Mouse (Mus musculus): ENCODE measurements around the gene Ddx59. TPM values are rescaled to one million over a fixed set of nuclear protein-coding genes. Genes with fewer than 3 reads are reported as not detected.

Ddx59 gene
- total RNA-seq, 2 experiments from 2014 or later: 8.4 to 9.7 TPM

DNA sequence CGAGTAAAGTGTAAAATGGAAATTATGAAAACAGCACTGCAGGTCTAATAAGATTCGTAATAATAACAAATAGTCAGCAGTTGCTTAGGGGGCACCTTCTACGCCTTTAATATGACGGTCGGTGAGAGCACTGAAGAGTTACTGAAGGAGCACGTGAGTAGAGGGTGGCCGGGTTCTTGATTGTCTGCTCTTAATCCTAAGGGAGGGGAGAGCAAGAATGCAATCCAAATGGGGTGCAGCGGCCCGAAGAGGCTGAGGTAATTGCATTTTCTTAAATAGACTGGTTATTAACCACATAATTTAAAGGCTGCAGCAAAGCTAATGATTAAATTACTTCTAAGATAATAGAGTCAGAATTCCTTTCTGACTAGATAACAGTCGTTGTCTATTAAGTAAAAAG lies 31.9 kb downstream of the Ddx59 start:
- ATAC-seq (replicated peaks; ENCODE audit: poor library complexity, severe bottlenecking): no peak

DNA sequence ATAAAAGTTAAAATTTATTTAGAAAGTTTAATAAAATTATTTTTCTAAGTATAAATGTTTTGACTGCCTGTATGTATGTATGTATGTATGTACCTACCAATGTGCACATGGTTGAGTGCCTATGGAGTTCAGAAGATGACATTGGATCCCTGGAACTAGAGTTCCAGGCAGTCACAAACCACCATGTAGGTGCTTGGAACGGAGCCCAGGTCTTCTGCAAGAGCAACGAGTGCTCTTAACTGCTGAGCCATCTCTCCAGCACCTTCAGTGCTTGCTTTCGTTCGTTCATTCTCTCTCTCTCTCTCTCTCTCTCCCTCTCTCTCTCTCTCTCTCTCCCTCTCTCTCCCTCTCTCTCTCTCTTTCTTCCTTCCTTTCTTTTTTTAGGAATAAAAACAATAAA lies 32.3 kb downstream of the Ddx59 start:
- ATAC-seq (replicated peaks; ENCODE audit: poor library complexity, severe bottlenecking): no peak

DNA sequence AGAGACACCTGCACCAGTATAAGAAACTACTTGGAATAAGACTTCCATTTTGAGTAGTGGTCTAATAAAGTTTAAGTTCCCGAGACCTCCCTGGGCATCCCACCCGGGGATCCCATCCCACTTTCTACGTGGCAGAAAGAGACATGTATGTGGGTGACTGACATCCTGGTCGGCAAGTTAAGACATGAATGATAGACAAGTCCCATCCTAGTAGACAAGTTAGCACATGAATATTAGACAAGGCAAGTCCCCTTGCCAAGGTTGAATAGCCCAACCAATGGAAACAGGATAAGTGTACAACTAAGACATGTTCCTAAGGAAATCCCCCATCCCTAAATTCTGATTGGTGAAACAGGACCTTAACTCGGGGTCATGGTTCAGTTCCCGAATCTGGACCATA lies 34.5 kb downstream of the Ddx59 start:
- ATAC-seq (replicated peaks; ENCODE audit: poor library complexity, severe bottlenecking): no peak

DNA sequence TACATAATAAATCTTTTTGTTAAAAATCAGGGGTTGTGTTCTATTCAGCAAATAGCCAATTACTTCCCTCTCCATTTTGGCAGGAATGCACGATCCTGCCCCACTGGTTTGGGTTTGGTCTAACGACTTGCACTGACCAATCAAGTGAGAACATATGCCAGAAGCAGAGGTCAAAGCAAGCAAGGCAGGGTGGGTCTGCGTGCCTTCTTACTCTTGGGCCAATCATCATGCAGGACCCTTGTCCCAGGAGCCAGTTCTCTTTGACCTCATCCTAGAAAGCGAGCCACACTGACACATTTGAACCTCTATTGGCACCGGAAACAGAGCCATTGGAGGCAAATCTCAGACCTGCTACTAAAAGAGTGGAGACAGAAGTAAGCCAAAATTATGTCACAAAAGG lies 35.1 kb downstream of the Ddx59 start:
- ATAC-seq (replicated peaks; ENCODE audit: poor library complexity, severe bottlenecking): no peak

DNA sequence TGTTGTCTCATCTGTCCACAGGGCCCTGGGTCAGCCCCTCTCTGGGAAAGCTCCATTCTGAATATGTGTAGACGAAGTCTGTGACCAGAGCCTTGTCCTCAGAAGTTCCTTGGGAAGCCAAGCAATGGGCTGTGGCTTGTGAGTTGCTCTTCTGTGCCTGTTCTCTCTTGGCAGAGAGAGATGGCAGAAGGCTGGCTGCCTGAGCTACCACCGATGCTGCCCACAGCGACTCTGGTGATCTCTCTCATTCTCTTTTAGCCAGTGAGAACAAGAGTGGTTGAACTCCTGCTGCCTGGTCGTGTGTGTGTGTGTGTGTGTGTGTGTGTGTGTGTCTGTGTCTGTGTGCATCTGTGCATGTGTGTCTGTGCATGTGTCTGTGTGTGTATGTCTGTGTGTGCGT lies 37.4 kb downstream of the Ddx59 start:
- ATAC-seq (replicated peaks; ENCODE audit: poor library complexity, severe bottlenecking): no peak

DNA sequence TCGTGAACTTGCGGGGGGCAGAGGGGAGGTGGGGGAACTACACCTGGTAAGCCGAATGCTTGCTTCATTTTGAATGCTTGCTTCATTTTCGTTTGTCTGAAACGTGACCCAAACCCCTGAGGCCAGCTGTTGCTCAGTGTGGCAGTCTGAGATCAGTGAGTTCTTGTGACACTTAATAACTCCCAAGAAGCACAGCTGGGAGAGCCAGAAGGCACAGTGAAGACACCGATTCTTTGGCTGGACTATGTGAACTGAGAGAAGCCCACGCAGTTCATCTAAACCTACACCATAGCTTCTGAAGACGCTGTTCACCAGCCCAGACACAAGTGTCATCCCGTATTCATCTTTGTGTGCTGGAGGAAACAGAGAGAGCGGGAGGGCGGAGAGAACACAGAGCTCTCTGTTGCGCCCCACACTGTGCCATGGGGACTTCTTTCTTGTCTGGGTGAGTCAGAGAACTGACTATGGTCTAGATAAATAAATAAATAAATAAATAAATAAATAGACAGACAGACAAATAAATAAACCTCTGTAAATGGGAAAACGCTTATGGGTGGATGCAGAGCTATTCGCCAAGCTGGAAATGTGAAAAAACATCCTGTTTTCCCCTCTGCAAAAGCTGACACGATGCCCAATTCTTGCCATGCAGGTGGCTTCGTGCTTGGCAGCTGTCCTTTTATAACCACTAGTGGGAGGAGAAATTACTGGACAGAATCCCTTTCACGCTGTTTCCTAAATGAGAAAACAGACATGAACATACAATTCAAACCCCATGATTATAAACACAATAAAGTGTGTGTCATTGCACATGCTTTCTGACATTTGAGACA lies 40.9 kb downstream of the Ddx59 start:
- ATAC-seq (replicated peaks; ENCODE audit: poor library complexity, severe bottlenecking): no peak

DNA sequence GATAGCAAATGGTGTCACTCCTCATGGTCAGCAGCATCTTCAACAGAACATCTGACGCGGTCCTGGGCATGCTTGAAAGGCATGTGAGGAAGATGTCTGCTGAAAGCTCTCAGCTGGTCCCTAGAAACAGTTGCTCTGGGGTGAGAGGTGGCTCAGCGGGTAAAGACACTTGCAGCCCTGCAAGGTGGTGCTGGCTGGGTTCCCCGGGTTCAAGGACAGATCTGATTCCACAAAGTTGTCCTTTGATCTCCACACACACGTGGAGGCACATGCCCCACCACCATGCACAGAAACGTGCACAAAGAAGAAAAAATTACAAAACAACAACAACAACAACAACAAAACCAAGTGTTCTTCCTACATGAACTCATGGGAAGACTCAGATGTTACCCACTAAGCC lies 41.7 kb downstream of the Ddx59 start:
- no peak for ATAC-seq (replicated peaks; ENCODE audit: poor library complexity, severe bottlenecking)

DNA sequence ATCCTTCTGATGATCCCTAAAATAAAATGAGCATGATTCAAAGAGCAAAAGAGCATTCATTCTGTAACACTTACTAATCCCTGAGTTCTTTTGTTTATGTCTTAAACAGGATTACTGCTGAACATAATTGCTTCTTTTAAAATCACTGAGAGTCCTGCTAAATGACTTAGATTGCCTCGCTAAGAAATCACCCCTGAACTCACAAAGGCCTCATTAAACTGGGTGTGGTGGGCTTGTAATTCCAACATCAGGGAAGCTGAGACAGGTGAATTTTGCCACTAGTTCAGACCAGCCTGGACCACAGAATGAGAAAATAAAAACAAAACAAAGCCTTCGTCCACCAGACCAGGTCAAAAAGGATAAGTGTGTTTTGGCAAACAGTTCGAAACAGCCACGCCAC lies 42.3 kb downstream of the Ddx59 start:
- ATAC-seq (replicated peaks; ENCODE audit: poor library complexity, severe bottlenecking): no peak

DNA sequence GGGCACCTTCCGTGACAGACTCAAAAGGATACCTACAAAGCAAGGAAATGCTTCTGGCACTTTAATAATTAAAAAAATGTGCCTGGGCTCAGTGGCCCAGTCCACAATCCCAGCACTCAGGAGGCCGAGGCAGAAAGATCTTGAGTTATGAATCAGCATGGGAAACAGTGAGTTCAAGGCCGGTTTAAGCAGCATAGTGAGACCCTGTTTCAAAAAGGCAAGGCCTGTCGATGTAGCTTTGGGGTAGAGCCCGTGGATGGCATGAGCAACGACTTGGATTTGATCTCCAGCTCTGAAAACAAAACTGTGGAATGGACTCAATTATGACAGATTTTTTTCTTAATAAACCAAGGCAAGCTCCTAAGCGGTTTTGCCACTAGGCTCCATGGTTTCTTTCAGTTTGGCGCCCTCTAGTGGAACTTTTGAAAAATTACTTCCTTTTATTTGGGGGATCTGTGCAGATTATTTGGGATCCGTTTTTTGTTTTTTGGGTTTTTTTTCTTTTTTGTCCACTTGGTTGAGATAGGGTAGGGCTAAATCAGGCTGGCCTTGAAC lies 43.7 kb downstream of the Ddx59 start:
- peak; percentile 55 for ATAC-seq (replicated peaks; ENCODE audit: poor library complexity, severe bottlenecking)

DNA sequence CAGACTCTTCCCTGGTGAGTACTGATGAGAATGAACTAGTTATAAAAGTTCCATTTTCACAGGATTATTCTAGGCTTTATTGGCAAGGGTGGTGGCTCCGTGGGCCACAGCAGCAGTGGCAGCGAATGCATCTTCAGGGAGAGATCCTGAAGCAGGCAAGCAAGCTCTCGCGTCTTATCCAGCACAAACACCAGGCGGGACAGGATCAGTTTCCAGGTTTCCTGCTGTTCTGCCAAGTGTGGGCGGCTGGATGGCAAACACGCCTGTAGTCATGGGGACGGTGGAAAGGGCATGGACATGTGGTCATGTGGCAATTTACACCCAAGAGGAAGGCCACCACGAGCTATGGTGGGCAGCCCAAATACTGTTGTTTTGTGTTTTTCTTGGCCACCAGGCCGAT lies 47.4 kb downstream of the Ddx59 start:
- ATAC-seq (replicated peaks; ENCODE audit: poor library complexity, severe bottlenecking): no peak

DNA sequence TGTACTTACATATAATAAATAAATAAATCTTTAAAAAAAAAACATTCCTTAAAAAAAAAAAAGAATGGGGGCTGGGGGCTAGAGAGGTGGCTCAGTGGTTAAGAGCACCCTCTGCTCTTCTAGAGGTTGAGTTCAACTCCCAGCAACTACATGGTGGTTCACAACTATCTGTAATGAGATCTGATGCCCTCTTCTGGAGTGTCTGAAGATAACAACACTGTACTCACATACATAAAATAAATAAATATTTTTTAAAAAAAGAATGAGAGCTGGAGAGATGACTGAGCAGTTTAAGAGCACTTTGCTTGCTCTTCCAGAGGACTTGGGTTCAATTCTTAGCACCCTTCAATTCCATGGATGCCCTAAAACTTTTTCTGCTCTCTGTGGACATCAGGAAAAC lies 50.1 kb downstream of the Ddx59 start:
- ATAC-seq (replicated peaks; ENCODE audit: poor library complexity, severe bottlenecking): no peak

DNA sequence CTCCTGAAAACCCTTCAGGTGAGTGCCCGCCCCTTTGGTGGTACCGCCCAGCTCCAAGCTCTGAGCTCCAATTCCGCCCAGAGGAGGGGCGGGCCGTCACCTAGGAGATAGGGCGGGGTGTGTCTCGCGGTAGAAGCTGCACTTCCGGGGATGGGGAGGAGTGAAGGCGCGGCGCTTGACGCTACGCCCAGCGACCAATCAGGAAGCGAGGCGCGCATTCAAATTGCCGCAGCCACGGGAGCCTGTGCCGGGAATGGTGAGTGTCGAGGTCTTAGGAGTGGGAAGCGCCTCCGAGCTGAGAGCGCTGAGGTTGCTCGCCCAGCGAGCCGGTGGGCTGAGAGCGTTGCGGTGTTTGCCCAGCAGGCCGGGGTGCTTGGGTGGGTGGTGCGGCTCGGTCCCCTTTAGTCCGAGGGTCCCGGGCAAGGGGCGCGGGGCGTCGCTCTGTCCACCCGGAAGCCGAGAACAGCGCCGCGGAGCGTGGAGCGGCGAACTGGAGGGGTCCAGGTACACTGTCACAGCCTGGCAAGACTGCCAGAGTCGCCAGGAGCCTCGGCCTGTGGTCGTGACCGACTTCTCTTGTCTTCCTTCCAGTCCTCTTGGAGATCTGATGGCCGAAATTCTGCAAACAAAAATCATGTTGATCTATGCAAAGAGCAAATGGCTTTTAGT lies 51.2 kb downstream of the Ddx59 start, which contains the start of gene Kif14:
Kif14 (plus strand) TSS at position 201 of the 669 bp plus-strand sequence.
- peak; percentile 100 for ATAC-seq (replicated peaks; ENCODE audit: poor library complexity, severe bottlenecking)

DNA sequence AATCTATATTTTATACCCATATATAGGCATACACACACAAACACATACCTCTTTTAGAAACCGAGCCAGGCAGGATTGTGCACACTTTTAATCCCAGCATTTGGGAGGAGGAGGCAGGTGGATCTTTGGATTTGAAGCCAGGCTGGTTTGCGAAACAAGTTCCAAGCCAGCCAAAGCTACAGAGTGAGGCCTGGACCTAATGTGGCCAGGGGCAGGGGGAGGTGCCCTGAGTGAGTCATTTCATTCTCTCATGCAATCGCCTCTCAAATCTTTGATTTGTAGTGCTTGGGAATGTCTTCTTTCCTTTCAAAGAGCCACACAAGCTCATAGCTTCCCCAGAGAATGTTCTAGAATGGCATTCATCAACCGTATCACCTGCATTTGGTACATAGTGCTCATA lies 54.3 kb downstream of the Ddx59 start:
- no peak for ATAC-seq (replicated peaks; ENCODE audit: poor library complexity, severe bottlenecking)

DNA sequence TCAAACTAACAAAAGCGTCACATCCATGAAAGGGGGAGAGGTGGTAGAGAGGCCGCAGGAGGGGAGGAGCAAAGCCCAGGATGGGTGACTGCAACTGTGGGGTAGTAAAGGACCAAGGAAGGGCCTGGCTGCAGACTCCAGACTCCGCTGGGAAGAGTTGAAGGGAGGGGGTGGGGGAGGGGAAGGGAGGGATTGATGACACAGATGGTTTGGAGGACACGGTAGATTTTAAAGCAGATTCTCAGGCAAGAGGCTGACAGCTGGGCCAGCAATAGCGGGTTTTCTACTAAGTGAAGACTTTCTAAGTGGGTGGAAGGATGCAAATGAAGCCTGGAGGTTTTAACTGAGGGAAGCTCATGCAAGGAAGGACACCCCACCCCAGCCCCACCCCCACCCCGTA lies 55.4 kb downstream of the Ddx59 start:
- no peak for ATAC-seq (replicated peaks; ENCODE audit: poor library complexity, severe bottlenecking)

Other genes starting within 250 kb of the Ddx59 start
- gene Mroh3, start 202.4 kb upstream of the Ddx59 start, total RNA-seq (2014; fragmentation: Nextera tagmentation): not detected in 2 replicates
- not detected in 2 replicates for gene Mroh3, start 202.4 kb upstream of the Ddx59 start, total RNA-seq (2017)
- not detected in 2 replicates for gene Inava, start 181.0 kb upstream of the Ddx59 start, total RNA-seq (2014; fragmentation: Nextera tagmentation)
- gene Inava, start 181.0 kb upstream of the Ddx59 start, total RNA-seq (2017): not detected in 2 replicates
- gene Gpr25, start 154.4 kb upstream of the Ddx59 start, total RNA-seq (2014; fragmentation: Nextera tagmentation): not detected in 2 replicates
- gene Gpr25, start 154.4 kb upstream of the Ddx59 start, total RNA-seq (2017): not detected in 2 replicates
- 3.3 and 4.6 TPM in 2 replicates for gene Camsap2, start 69.2 kb upstream of the Ddx59 start, total RNA-seq (2014; fragmentation: Nextera tagmentation)
- 6.1 and 9.6 TPM in 2 replicates for gene Camsap2, start 69.2 kb upstream of the Ddx59 start, total RNA-seq (2017)
- 6.0 and 10.0 TPM in 2 replicates for gene Kif14, start 51.1 kb downstream of the Ddx59 start, total RNA-seq (2014; fragmentation: Nextera tagmentation)
- gene Kif14, start 51.1 kb downstream of the Ddx59 start, total RNA-seq (2017): 18.7 and 19.6 TPM in 2 replicates
- gene Zfp281, start 209.6 kb downstream of the Ddx59 start, total RNA-seq (2014; fragmentation: Nextera tagmentation): 10.9 and 14.1 TPM in 2 replicates
- gene Zfp281, start 209.6 kb downstream of the Ddx59 start, total RNA-seq (2017): 23.1 and 25.1 TPM in 2 replicates